In the genomic region with DNA sequence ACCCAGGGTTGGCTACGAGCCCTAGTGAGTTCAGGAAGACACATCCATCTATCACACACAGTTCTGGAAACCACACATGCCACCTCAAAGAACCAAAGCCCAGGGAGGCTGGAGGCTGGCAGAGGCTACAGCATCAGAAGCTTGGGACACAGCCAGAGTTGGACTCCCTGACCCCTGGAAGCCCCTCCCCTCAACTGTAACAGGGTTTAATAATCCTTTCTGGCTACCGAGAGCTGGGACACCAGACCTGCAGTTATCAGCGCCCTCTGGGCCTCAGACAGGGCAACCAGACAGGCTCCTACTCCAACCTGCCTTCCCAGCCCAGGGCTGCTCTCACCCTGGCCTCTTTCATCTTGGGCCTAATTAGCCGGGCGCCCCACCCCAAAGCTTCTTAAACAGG, we compare ENCODE assay signal across 12 mouse cellular contexts. TPM values are rescaled to one million over a fixed set of nuclear protein-coding genes. Genes with fewer than 3 reads are reported as not detected.
DNase-seq lines count a peak whose midpoint lies in the region; ATAC-seq lines count a peak whose summit lies in the region.
"Had no signal": no experiment of that assay in that cellular context is flagged by ENCODE, and none has a peak within 500 bp of the region (broad histone marks: within the 10 kb centered on the region; RNA-seq: fewer than 3 reads in every experiment).

No protein-coding gene starts in this region.

- peaks cover 5% of the 10 kb centered on the region; the same call in 1 of the 2 replicates for H3K36me3 ChIP-seq in midbrain, embryonic 10.5 days
- no peaks in the 10 kb centered on the region for H3K36me3 ChIP-seq in midbrain, embryonic 11.5 days (ENCODE audit: control insufficient read depth, insufficient read depth, low read length)
- 0 out of 2 replicates have a peak, but pooled peaks cover 7% of the 10 kb centered on the region for H3K36me3 ChIP-seq in embryonic facial prominence, embryonic 13.5 days
- H3K36me3 ChIP-seq in kidney, embryonic 15.5 days: peaks cover 24% of the 10 kb centered on the region

- H3K27ac ChIP-seq in midbrain, embryonic 10.5 days (replicated peaks): no peak overlapping the region
- no peak overlapping the region for H3K27ac ChIP-seq in midbrain, embryonic 11.5 days (ENCODE audit: low read depth, low read length)
- no peak overlapping the region for H3K27ac ChIP-seq in embryonic facial prominence, embryonic 13.5 days
- peak overlapping the region; percentile 92 for H3K27ac ChIP-seq in kidney, embryonic 15.5 days

- H3K4me2 ChIP-seq in midbrain, embryonic 11.5 days: no peak overlapping the region
- no peak overlapping the region for H3K4me2 ChIP-seq in embryonic facial prominence, embryonic 13.5 days
- peak overlapping the region; percentile 76 for H3K4me2 ChIP-seq in kidney, embryonic 15.5 days

- peaks cover 74% of the 10 kb centered on the region for H3K27me3 ChIP-seq in midbrain, embryonic 10.5 days (ENCODE audit: low read depth, poor library complexity, severe bottlenecking)
- peaks cover 28% of the 10 kb centered on the region for H3K27me3 ChIP-seq in midbrain, embryonic 11.5 days (ENCODE audit: control insufficient read depth, insufficient read depth, low read length)
- peaks cover 61% of the 10 kb centered on the region for H3K27me3 ChIP-seq in embryonic facial prominence, embryonic 13.5 days
- peaks cover 32% of the 10 kb centered on the region for H3K27me3 ChIP-seq in kidney, embryonic 15.5 days

- no peak overlapping the region for H3K9ac ChIP-seq in midbrain, embryonic 11.5 days (ENCODE audit: low read length)
- 0 out of 2 replicates have a peak overlapping the region, but pooled peaks have one; percentile 77 for H3K9ac ChIP-seq in embryonic facial prominence, embryonic 13.5 days
- no peak overlapping the region for H3K9ac ChIP-seq in kidney, embryonic 15.5 days

- H3K9me3 ChIP-seq in midbrain, embryonic 10.5 days (replicated peaks): no peaks in the 10 kb centered on the region
- no peaks in the 10 kb centered on the region for H3K9me3 ChIP-seq in midbrain, embryonic 11.5 days (ENCODE audit: control insufficient read depth, low read length)
- H3K9me3 ChIP-seq in embryonic facial prominence, embryonic 13.5 days: no peaks in the 10 kb centered on the region
- H3K9me3 ChIP-seq in kidney, embryonic 15.5 days (replicated peaks): no peaks in the 10 kb centered on the region

- peak overlapping the region; percentile 85 for H3K4me3 ChIP-seq in midbrain, embryonic 10.5 days
- no peak overlapping the region for H3K4me3 ChIP-seq in midbrain, embryonic 11.5 days (ENCODE audit: low read depth, low read length)
- H3K4me3 ChIP-seq in embryonic facial prominence, embryonic 13.5 days: peak overlapping the region; percentile 62; the same call in 1 of the 2 replicates
- no peak overlapping the region for H3K4me3 ChIP-seq in kidney, embryonic 15.5 days (replicated peaks)

- peaks cover 34% of the 10 kb centered on the region for H3K4me1 ChIP-seq in midbrain, embryonic 10.5 days
- H3K4me1 ChIP-seq in midbrain, embryonic 11.5 days (ENCODE audit: control insufficient read depth, insufficient read depth, low read length): peaks cover 6% of the 10 kb centered on the region
- H3K4me1 ChIP-seq in embryonic facial prominence, embryonic 13.5 days: peaks cover 21% of the 10 kb centered on the region
- peaks cover 47% of the 10 kb centered on the region for H3K4me1 ChIP-seq in kidney, embryonic 15.5 days

- DNase-seq in midbrain, embryonic 10.5 days (ENCODE audit: low spot score): no peak
- DNase-seq in midbrain, embryonic 11.5 days (ENCODE audit: low spot score, missing footprints): no peak
- DNase-seq in naive thymus-derived CD4-positive, alpha-beta T cell, adult 2 months (ENCODE audit: low read depth): peak; percentile 26
- DNase-seq in adrenal gland, adult 2 months: no peak
- DNase-seq in gastrocnemius, postnatal 10 days: no peak
- DNase-seq: right cerebral cortex, postnatal 14 days had no signal

- no peak for ATAC-seq in midbrain, embryonic 11.5 days (ENCODE audit: low FRiP score)
- no peak for ATAC-seq in embryonic facial prominence, embryonic 13.5 days (ENCODE audit: insufficient number of reproducible peaks, insufficient read depth, low FRiP score, low TSS enrichment, low read depth)
- ATAC-seq in kidney, embryonic 15.5 days (replicated peaks; ENCODE audit: low FRiP score): no peak
- ATAC-seq: forebrain, embryonic 14.5 days had no signal

- WGBS in midbrain, embryonic 10.5 days: 52% methylated on average over 5 of the region's 5 CpGs
- WGBS in midbrain, embryonic 11.5 days: 62% methylated on average over 5 of the region's 5 CpGs
- 60% methylated on average over 5 of the region's 5 CpGs for whole genome bisulfite sequencing in embryonic facial prominence, embryonic 13.5 days
- WGBS in kidney, embryonic 15.5 days: 59% methylated on average over 5 of the region's 5 CpGs

RNA-seq across cellular contexts. Expression of a gene that starts 1.5 kb away (rescaled TPM):
- polyA plus RNA-seq in midbrain, embryonic 10.5 days (2016; fragmentation: Nextera tagmentation; extraction: Ambion mirVana): 1.6 and 2.3 TPM in 2 replicates
- 1.0 and 1.5 TPM in 2 replicates for polyA plus RNA-seq in midbrain, embryonic 11.5 days (2014; fragmentation: Nextera tagmentation; extraction: Ambion mirVana)
- 3.1 and 3.3 TPM in 2 replicates for polyA plus RNA-seq in embryonic facial prominence, embryonic 13.5 days (2015; fragmentation: Nextera tagmentation; extraction: Ambion mirVana)
- 9.7 and 10.8 TPM in 2 replicates for polyA plus RNA-seq in kidney, embryonic 15.5 days (2015; fragmentation: Nextera tagmentation; extraction: Ambion mirVana)
- total RNA-seq in adrenal gland, adult 2 months (2021): 1 to 10 TPM; 8.4 to 9.4 TPM
- 12.8 and 16.8 TPM in 2 replicates for polyA plus RNA-seq in adrenal gland, adult 2 months (2012; rRNA removed)
- 1 to 10 TPM; 1.6 to 2.7 TPM for total RNA-seq in gastrocnemius, postnatal 10 days (2021)

RNA-seq across cellular contexts. Expression of a gene that starts 5.9 kb away (rescaled TPM):
- polyA plus RNA-seq in midbrain, embryonic 10.5 days (2016; fragmentation: Nextera tagmentation; extraction: Ambion mirVana): 0.16 and 0.29 TPM in 2 replicates
- polyA plus RNA-seq in midbrain, embryonic 11.5 days (2014; fragmentation: Nextera tagmentation; extraction: Ambion mirVana): 0.18 TPM in 1 of 2 replicates, not detected in the other
- 5.8 and 6.4 TPM in 2 replicates for polyA plus RNA-seq in embryonic facial prominence, embryonic 13.5 days (2015; fragmentation: Nextera tagmentation; extraction: Ambion mirVana)
- 11.3 and 12.0 TPM in 2 replicates for polyA plus RNA-seq in kidney, embryonic 15.5 days (2015; fragmentation: Nextera tagmentation; extraction: Ambion mirVana)
- not detected for total RNA-seq in adrenal gland, adult 2 months (2021)
- not detected in 2 replicates for polyA plus RNA-seq in adrenal gland, adult 2 months (2012; rRNA removed)
- not detected for total RNA-seq in gastrocnemius, postnatal 10 days (2021)
- total RNA-seq: hematopoietic stem cell, adult 5-6 weeks; left cerebral cortex, postnatal 14 days had no signal
- polyA plus RNA-seq: cerebellum, adult 2 months; forebrain, embryonic 14.5 days had no signal

RNA-seq across cellular contexts. Expression of a gene that starts 35.4 kb away (rescaled TPM):
- polyA plus RNA-seq in midbrain, embryonic 10.5 days (2016; fragmentation: Nextera tagmentation; extraction: Ambion mirVana): 186 and 200 TPM in 2 replicates
- polyA plus RNA-seq in midbrain, embryonic 11.5 days (2014; fragmentation: Nextera tagmentation; extraction: Ambion mirVana): 157 and 173 TPM in 2 replicates
- 136 and 162 TPM in 2 replicates for polyA plus RNA-seq in embryonic facial prominence, embryonic 13.5 days (2015; fragmentation: Nextera tagmentation; extraction: Ambion mirVana)
- polyA plus RNA-seq in kidney, embryonic 15.5 days (2015; fragmentation: Nextera tagmentation; extraction: Ambion mirVana): 158 and 163 TPM in 2 replicates
- total RNA-seq in adrenal gland, adult 2 months (2021): 100 to 1,000 TPM; 109 to 147 TPM
- 97.9 and 99.7 TPM in 2 replicates for polyA plus RNA-seq in adrenal gland, adult 2 months (2012; rRNA removed)
- total RNA-seq in gastrocnemius, postnatal 10 days (2021): 10 to 100 TPM; 44.9 to 50.4 TPM

RNA-seq across cellular contexts. Expression of a gene that starts 43.7 kb away (rescaled TPM):
- polyA plus RNA-seq in midbrain, embryonic 10.5 days (2016; fragmentation: Nextera tagmentation; extraction: Ambion mirVana): 65.6 and 74.8 TPM in 2 replicates
- polyA plus RNA-seq in midbrain, embryonic 11.5 days (2014; fragmentation: Nextera tagmentation; extraction: Ambion mirVana): 36.9 and 40.0 TPM in 2 replicates
- polyA plus RNA-seq in embryonic facial prominence, embryonic 13.5 days (2015; fragmentation: Nextera tagmentation; extraction: Ambion mirVana): 55.8 and 60.0 TPM in 2 replicates
- polyA plus RNA-seq in kidney, embryonic 15.5 days (2015; fragmentation: Nextera tagmentation; extraction: Ambion mirVana): 53.5 and 58.8 TPM in 2 replicates
- 10 to 100 TPM; 75.5 to 76.9 TPM for total RNA-seq in adrenal gland, adult 2 months (2021)
- polyA plus RNA-seq in adrenal gland, adult 2 months (2012; rRNA removed): 43.8 and 54.1 TPM in 2 replicates
- 10 to 100 TPM; 31.6 to 39.9 TPM for total RNA-seq in gastrocnemius, postnatal 10 days (2021)

RNA-seq across cellular contexts. Expression of a gene that starts 56.0 kb away (rescaled TPM):
- polyA plus RNA-seq in midbrain, embryonic 10.5 days (2016; fragmentation: Nextera tagmentation; extraction: Ambion mirVana): 9.6 and 15.3 TPM in 2 replicates
- 17.9 and 20.3 TPM in 2 replicates for polyA plus RNA-seq in midbrain, embryonic 11.5 days (2014; fragmentation: Nextera tagmentation; extraction: Ambion mirVana)
- 9.7 and 11.7 TPM in 2 replicates for polyA plus RNA-seq in embryonic facial prominence, embryonic 13.5 days (2015; fragmentation: Nextera tagmentation; extraction: Ambion mirVana)
- 7.5 and 9.3 TPM in 2 replicates for polyA plus RNA-seq in kidney, embryonic 15.5 days (2015; fragmentation: Nextera tagmentation; extraction: Ambion mirVana)
- 10 to 100 TPM; 12.2 to 14.1 TPM for total RNA-seq in adrenal gland, adult 2 months (2021)
- 13.0 and 15.0 TPM in 2 replicates for polyA plus RNA-seq in adrenal gland, adult 2 months (2012; rRNA removed)
- 1 to 10 TPM; 5.1 to 7.2 TPM for total RNA-seq in gastrocnemius, postnatal 10 days (2021)

Comparison
In these comparisons a context has a peak if more than half of its experiments do, and no peak if none do; other contexts are left out.
1. H3K4me3 ChIP-seq: peak in midbrain, embryonic 10.5 days (single experiment) and embryonic facial prominence, embryonic 13.5 days (single experiment); none in midbrain, embryonic 11.5 days (single experiment) and kidney, embryonic 15.5 days (single experiment).